Mouse (Mus musculus): ENCODE measurements around the gene Pygb. TPM values are rescaled to one million over a fixed set of nuclear protein-coding genes. Genes with fewer than 3 reads are reported as not detected.

The Pygb gene
- polyA plus RNA-seq (2017; shearing (Covaris generic)): 10 to 100 TPM; 45.0 to 48.4 (median 46.1) TPM

DNA sequence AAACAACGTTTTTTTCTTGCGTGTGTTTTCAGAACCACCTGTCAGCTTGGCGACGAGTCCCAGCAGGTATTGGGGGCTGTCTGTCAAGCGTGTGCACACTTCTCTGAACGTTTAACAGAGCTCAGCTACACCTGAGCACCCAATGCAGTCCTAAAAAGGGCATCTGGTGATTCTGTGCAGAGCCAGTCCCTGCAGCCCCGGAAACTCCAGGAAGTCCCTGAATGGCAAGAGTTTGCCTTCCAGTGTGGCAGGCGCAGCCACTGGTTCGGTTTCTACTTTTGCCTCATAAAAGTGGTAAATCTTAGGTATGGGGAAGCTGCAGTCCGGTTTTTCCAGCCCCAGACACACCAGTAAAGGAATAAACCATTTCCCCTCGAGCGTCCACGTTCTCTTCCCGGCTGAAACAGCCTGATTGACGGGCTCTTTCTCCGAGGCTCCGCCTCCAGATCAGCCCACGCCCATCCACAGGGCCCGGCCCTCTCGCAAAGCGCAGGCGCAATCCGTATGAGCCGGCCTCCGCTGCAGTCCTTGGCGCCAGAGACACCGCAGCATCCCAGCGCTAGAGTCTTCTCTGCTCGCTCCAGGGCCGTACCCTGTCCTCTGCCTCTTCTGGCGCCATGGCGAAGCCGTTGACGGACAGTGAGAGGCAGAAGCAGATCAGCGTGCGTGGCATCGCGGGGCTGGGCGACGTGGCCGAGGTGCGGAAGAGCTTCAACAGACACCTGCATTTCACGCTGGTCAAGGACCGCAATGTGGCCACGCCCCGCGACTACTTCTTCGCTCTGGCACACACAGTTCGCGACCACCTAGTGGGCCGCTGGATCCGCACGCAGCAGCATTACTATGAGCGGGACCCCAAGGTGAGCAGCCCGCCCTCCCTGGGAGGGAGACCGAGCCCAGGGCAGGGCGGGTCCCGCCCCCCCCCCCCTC, at the start of gene Pygb:
Gene Pygb, plus strand, starts transcription at position 485 of the 930 bp plus-strand sequence.
- peak; percentile 93 for ATAC-seq

DNA sequence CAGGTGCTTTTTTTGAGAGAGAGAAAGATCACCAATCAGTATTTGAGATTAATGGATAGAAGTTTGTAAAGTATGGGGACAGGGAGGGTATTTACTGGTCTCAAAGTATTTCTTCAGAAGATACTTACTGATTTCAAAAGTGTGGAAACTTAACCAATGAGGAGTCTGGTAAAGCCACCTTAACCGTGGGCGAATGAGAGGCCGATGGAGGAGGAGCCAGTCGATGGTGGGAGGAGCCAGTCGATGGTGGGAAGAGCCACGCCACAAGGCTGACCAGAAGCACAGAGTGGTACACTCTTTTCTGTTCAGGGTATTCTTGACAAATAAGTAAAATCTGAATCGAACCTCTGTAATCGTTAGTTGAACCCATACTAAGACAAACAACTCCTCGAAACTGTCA, 48.7 kb upstream of the Pygb start:
- ATAC-seq: no peak

DNA sequence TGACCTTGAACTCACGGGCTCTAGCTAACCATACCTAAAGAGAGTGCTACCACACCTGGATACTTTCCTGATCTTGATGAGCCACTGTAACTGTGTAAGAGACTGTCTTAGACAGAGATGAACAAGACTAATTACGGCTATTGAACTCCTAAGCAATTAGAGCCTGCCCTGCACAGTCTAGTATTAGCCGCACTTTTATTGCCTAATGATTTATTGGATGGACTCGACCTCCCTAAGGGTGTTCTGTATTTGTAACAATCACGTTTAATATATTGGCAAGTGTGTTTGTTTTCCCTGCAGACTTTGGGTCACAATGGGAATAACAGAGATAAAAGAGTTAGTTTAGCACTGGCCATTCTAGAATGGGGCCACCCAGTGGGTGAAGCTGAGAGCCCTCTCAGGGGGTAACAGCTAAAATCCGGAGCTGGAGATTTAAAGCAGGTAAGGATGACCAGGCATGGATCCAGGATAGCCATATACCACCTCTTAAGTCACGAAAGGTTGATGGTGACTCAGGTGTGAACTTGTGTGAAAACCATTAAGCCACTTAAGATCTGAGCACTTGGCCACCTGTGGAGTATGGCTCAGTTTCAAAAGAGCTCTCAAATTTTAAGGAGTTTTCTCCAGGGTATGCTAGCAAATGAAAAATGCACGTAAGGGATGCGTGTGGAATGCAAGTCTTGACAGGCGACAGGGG, 46.2 kb upstream of the Pygb start:
- no peak for ATAC-seq

DNA sequence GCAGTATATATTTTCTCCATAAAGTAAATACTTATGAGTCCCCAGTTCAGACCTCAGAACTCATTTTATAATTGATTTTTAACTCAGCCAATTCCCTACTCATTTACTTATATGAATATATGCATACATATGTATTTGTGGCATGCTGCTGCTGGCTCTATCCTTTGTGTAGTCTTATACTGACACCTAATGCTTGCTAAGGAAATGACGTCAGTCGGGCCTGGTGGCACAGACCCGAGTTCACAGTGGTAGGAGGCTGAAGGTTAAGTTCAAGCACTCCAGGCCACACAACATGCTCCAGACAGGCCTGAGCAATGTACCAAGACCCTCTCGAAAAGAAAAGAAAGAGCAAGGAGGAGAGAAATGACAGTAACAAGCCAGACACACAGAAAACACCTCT, 45.1 kb upstream of the Pygb start:
- ATAC-seq: peak; percentile 50

GRCm38 (mm10) chr2:150745016-150745415, 41.5 kb upstream of the Pygb start:
- ATAC-seq: no peak

DNA sequence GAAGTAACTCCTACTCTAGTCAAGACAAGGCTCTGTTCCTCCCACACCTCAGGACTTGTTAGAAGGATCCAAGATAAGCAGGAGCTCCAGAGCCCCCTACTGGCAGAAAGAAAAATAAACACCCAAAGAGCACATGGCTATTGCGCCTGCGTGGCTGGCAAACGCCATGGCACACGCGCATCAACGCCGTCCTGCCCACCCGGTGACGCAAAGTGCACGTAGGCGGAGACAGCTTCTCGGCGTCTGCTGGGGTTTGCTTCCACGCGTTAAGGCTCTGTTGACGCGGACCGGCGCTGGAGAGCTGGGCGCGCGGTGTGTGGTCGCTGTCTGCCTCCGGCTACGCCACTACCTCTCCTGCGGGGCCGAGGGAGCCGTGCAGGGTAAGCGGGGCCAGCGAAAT, 37.7 kb upstream of the Pygb start, which contains the start of gene Entpd6:
Gene Entpd6, plus strand, starts transcription at position 189 of the 400 bp plus-strand sequence.
- ATAC-seq: peak; percentile 90

DNA sequence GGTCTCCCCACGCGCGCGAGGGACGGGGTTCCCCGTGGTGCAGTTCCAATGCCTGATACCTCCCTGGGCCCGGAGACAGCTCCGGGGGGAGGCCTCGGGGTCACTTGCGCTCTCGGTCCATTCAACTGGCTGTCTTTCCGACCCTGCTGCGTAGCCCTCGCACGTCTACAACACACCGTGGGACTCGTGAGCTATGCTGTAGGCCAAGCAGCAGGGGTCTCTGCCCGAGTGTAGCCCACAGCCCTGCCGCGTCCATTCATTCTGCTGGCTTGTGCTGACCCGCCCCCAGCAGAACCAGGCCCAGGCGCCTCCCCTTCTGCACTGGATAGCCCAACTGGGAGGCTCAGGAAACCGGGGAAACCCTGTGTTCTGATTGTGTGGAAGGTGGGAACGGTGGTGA, 37.3 kb upstream of the Pygb start:
- peak; percentile 8 for ATAC-seq

- ATAC-seq: peak; percentile 61
Observed at GRCm38 (mm10) chr2:150750129-150750979, 36.2 kb upstream of the Pygb start.

GRCm38 (mm10) chr2:150755016-150755415, 31.5 kb upstream of the Pygb start:
- ATAC-seq: no peak

- ATAC-seq: no peak
Observed at GRCm38 (mm10) chr2:150761476-150761875, 25.1 kb upstream of the Pygb start.

DNA sequence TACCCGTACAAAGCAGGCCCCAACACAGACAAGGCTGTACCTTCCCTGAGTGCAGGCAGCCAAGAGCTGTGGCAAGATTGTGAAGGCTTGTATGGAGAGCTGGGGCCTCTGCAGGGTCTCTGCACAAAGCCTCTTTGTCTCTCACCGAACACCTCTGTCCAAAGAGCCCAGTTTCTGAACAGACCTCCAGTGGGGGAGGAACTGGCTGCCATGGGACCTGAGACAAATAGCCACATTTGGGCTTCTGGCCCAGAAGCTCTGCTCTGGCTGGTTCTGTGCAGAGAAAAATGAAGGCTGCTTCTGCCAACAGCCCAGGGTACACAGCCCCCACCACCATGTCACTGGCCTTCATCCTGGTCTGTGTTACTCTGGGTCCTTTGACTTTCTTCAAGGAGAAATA, 20.9 kb upstream of the Pygb start:
- ATAC-seq: no peak

DNA sequence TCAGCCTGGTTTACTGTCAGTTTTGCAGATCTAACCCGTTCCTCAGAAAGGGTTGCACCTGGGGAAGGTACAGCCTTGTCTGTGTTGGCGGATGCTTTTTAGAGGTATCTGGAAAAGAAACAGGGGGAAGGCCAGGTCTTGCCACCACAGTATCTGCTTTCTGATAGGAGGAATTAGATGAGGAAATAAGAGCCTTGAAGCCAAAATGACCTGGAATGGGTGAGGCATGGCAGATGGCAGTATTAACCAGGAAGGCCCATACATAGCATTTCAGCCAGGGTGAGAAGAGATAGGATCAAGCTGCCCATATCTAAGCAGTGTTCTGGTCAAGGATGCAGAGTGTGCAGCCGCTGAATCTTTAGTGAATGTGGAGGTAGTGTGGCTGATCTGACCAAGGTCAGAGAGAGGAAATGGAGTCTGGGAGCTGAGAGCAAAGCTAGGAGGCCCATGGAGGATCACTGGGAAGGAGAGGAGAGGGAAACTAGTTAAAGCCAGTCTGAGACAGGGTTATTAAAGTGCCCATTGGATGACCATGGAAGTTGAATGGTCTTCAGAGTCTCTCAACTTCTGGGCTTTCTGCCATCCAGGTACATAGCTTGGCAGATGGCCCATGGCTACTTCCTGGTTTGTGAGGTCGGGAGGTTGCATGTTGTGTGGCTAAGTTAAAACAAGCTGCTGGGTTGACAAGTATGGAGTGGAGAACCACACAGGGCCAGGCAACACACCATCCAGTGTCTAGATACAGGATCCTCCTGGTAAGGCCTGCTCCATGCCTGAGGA, 20.3 kb upstream of the Pygb start:
- no peak for ATAC-seq

DNA sequence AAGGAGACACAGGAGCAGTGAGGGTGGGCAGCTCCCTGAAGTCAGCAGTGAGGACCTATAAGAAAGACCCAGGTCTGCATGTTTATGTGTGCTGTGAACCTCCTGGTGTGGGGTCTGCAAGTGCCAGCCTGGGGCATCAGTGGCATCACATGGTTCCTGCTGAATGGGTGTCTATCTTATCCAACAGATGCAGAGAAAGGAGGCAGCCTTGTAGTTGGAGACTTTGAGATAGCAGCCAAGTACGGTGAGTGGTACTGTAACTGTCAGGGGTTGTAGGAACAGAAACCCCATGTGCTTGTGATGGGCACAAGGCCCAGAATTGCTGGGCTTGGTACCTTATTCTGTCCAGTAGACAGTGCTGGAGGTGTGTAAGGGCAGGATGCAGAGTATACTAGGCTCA, 17.9 kb upstream of the Pygb start:
- ATAC-seq: no peak

DNA sequence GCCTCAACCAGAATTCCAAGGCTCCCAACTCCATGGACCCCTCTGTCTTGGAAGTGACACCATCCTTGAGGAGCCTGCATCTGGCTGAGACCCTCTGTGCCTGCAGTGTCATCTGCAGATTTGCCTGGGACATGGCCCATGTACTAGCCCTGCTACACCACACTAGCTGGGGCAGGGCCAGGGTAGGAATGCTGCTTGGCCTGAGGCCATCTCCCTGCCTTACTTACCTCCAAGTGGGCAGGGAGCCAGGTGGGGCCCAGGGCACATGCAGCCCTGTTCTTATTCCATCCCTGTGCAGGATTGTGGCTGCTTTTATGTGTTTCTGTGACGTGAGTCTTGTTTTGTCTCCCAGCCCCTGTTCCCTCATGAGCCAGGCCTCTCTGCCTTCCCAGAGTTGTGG, 15.8 kb upstream of the Pygb start:
- no peak for ATAC-seq

DNA sequence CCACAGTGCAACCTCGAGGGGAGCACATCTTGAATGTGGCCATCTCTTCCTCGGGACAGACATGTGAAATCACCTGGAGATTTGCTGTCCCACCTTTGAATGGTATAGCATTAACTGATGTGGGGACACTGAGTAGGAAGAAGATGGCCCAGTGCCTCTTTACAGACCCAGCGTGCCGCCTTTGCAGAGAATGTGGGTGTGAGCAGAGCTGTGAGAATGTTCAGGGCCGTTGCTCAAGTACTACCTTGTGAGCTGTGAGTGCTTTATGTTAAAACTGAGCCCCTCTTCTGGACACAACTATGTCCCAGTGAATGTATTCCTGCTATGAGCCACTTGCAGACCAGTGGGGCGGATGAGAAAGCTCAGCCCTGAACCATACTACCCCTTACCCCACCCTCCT, 15.4 kb upstream of the Pygb start:
- ATAC-seq: no peak

- no peak for ATAC-seq
Observed at GRCm38 (mm10) chr2:150771996-150772395, 14.5 kb upstream of the Pygb start.

DNA sequence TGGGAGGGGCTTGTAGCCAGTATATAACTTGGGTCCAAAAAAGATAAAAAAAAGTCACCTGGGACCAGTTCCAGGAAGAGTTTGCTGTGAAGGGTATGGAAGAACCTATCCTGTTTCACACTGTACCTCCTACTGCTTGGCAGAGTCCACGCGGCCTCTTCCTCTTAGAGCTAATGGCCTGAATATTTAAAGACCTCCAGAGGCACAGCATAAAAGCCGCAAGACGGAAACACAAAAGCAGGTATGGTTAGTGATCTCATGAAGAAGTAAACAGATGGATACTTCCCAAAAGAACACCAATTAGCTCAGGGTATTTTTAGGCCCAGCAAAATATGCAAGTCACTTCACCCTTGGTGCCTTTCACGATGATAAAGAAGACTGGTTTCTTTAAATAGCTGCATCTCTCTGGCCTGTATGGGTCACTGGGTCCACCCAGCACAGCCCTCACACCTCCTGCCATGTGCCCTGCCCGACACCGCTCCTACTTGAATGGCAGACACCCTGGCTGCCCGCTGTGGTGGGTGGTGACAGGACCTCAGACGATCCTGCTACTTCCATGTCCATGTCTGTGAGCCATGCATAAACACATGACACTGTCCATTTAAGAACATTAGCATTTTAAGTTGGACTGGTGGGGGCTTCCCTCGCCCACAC, 13.9 kb upstream of the Pygb start:
- no peak for ATAC-seq

DNA sequence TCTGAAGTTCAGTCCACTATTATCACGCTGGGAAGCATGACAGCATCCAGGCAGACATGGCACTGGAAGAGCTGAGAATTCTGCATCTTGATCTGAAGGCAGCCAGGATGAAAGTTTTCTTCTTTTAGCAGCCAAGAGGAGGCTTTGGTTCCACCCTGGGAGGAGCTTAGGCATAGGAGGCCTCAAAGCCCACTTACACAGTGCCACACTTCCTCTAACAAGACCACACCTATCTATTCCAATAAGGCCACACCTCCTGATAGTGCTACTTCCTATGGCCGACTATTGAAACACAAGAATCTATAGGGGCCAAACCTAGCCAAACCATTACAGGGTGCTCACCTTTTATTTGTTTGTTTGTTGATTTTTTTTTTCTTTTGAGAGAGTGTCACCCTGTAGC, 3.7 kb upstream of the Pygb start:
- no peak for ATAC-seq

DNA sequence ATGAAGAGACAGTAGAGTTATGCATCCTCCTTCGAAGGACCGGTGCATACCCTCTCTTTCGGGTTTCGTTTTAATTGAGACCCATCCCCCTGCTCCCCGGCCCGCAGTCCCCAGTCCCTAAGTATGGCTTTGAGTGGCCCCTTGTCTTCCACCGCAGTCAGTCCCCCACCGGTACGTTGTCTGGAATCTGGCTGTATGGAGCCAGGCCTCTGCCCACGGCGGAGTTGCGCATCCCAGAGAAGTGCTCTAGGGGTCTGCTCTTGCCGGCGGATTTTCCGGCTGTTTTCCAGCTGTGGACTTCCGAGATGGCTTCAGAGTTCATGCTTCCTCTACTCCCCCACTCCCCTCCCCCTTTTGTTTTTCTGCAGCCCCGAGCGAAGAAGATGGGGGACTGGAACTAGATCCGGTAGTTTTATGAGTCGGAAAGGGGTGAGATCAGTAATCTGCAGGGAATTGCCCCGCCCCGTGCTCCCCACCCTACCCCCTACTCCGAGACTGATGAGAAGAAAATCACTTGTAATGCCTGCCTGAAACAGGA, 768 bp downstream of the Pygb start:
- ATAC-seq: peak; percentile 20

DNA sequence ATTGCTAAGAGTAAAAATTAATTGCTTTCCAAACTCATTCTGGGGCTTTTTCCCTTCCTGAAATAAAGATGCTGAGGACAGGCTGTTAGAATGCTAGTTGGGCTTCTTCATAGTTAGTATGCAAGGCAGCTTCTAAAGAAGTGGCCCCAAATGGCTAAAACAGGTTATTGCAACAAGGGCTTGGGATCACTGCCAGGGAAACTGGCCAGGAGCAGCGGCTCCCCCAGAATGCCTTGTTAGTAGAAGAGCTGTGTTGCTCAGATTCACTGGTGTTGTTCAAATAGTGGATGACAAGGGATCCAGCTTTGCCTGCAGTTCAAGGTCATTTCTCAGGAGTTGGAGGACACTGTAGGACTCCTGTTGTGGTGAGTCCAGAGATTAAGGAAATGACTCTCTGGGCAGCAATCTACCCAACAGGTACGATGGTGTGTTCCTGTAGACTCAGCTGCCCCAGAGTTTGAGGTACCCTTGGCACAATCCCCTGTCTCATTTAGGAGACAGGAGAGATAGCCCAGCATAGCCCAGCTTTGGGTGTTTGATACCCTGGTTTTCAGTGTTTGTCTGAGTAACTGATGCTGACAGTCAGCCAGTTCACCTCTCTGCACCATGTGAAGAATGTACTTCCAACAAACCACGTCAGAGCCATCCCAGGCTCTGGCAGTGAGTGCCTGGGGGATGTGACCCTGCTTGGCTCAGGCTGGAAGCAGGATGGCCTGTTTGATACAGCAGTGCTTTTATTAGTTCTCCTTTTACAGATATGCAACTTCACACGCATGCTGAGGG, 2.4 kb downstream of the Pygb start:
- no peak for ATAC-seq

Data from inflammation-experienced regulatory T-cells, adult 6 months (primary cell).